Comparison of ENCODE assay signal across 10 mouse cellular contexts in genomic region chr8:124926351-124926771, GRCm38 (mm10). TPM values are rescaled to one million over a fixed set of nuclear protein-coding genes. Genes with fewer than 3 reads are reported as not detected.
A peak's percentile ranks its signal among the peaks of the same experiment; 100 is the strongest.
DNase-seq lines count a peak whose midpoint lies in the region; ATAC-seq and TF ChIP-seq lines count a peak whose summit lies in the region.
"Had no signal": no experiment of that assay in that cellular context is flagged by ENCODE, and none has a peak within 500 bp of the region (broad histone marks: within the 10 kb centered on the region; RNA-seq: fewer than 3 reads in every experiment).

No protein-coding gene starts in this region.

- ATAC-seq in liver, embryonic 13.5 days (ENCODE audit: low read depth), result no peak
- no peak for ATAC-seq in liver, embryonic 12.5 days
- no peak for ATAC-seq in erythroblast, adult 5-6 weeks (replicated peaks; ENCODE audit: low FRiP score, poor library complexity, severe bottlenecking)

- H3K9ac ChIP-seq in liver, embryonic 13.5 days, result no peak overlapping the region
- no peak overlapping the region for H3K9ac ChIP-seq in liver, embryonic 12.5 days
- H3K9ac ChIP-seq: liver, embryonic 14.5 days had no signal

- no peak for TF ChIP-seq POLR2A in myocyte (IDR thresholded peaks at IDR 0.05; ENCODE audit: insufficient read length, low read depth)

- WGBS in liver, embryonic 13.5 days (ENCODE audit: insufficient replicate concordance), result 55% methylated on average over 10 of the region's 10 CpGs
- WGBS in liver, embryonic 12.5 days (ENCODE audit: insufficient replicate concordance), result 61% methylated on average over 10 of the region's 10 CpGs

- H3K4me2 ChIP-seq in liver, embryonic 13.5 days, result no peak overlapping the region
- no peak overlapping the region for H3K4me2 ChIP-seq in liver, embryonic 12.5 days
- H3K4me2 ChIP-seq in myocyte (ENCODE audit: low read depth), result peak overlapping the region; percentile 59

- peaks cover 67% of the 10 kb centered on the region for H3K79me2 ChIP-seq in myocyte (ENCODE audit: control insufficient read depth, insufficient read depth)

- 0 out of 2 replicates have a peak, but pooled peaks cover 2% of the 10 kb centered on the region for H3K36me3 ChIP-seq in liver, embryonic 13.5 days
- H3K36me3 ChIP-seq in liver, embryonic 12.5 days, result no peaks in the 10 kb centered on the region; the same call in 1 of the 2 replicates
- no peaks in the 10 kb centered on the region for H3K36me3 ChIP-seq in myocyte (ENCODE audit: control insufficient read depth, insufficient read depth)

- no peaks in the 10 kb centered on the region for H3K9me3 ChIP-seq in liver, embryonic 13.5 days (replicated peaks)
- no peaks in the 10 kb centered on the region for H3K9me3 ChIP-seq in liver, embryonic 12.5 days (replicated peaks)

- no peak overlapping the region for H3K4me3 ChIP-seq in liver, embryonic 13.5 days (replicated peaks)
- H3K4me3 ChIP-seq in liver, embryonic 12.5 days, result no peak overlapping the region
- H3K4me3 ChIP-seq in myocyte, result no peak overlapping the region
- H3K4me3 ChIP-seq: erythroblast, embryonic 14.5 days had no signal

- H3ac ChIP-seq in myocyte (ENCODE audit: control insufficient read depth, insufficient read length), result no peak overlapping the region

- H3K4me1 ChIP-seq in liver, embryonic 13.5 days (replicated peaks), result peaks cover 60% of the 10 kb centered on the region
- peaks cover 64% of the 10 kb centered on the region for H3K4me1 ChIP-seq in liver, embryonic 12.5 days

- DNase-seq in liver, embryonic 13.5 days, result no peak
- peak; percentile 85 for DNase-seq in fat pad, adult 2 months (ENCODE audit: extremely low read depth, low read depth, low spot score)
- DNase-seq in heart, postnatal 4 days, result peak; percentile 86
- no peak for DNase-seq in cerebellum, postnatal 4 days (ENCODE audit: low spot score in 2 of 2)
- no peak for DNase-seq in cerebellum, adult 9-11 months

- H3K27me3 ChIP-seq in liver, embryonic 13.5 days, result no peaks in the 10 kb centered on the region
- 0 out of 2 replicates have a peak, but pooled peaks cover 3% of the 10 kb centered on the region for H3K27me3 ChIP-seq in liver, embryonic 12.5 days (replicated peaks)
- H3K27me3 ChIP-seq in myocyte (ENCODE audit: control insufficient read depth, insufficient read depth, insufficient read length), result no peaks in the 10 kb centered on the region

- H3K27ac ChIP-seq in liver, embryonic 13.5 days, result 0 out of 2 replicates have a peak overlapping the region, but pooled peaks have one; percentile 43
- no peak overlapping the region for H3K27ac ChIP-seq in liver, embryonic 12.5 days
- H3K27ac ChIP-seq: liver, embryonic 14.5 days had no signal

TF ChIP-seq in myocyte, 11 proteins besides CTCF, POLR2A, EP300 and RAD21:
- TF ChIP-seq MAX (IDR thresholded peaks at IDR 0.05; ENCODE audit: low read depth), result peak; percentile 62
- peak in 2 of 3 experiments; percentile 23 to 41 for TF ChIP-seq MYOD1 (IDR thresholded peaks at IDR 0.05; ENCODE audit: control insufficient read depth in 1 of 3, insufficient read length in 2 of 3, low read depth in 2 of 3)
- no peak for TF ChIP-seq POLR2AphosphoS2 (IDR thresholded peaks at IDR 0.05; ENCODE audit: insufficient read length, low read depth)
- peak in 1 of 3 experiments; percentile 22 for TF ChIP-seq MYOG (IDR thresholded peaks at IDR 0.05; ENCODE audit: control insufficient read depth in 1 of 3, insufficient read depth in 1 of 3, insufficient read length in 2 of 3, low read depth in 2 of 3)
- TF ChIP-seq SRF (IDR thresholded peaks at IDR 0.05; ENCODE audit: control insufficient read depth, insufficient read length, low read depth), result no peak
- TF ChIP-seq USF1 (IDR thresholded peaks at IDR 0.05; ENCODE audit: low read depth), result peak; percentile 43

RNA-seq across cellular contexts. Expression of gene Egln1, which starts 22.8 kb away (rescaled TPM):
- polyA plus RNA-seq in liver, embryonic 13.5 days (2015; fragmentation: Nextera tagmentation; extraction: Ambion mirVana), result 2.7 TPM in 2 replicates
- 4.3 TPM in 2 replicates for polyA plus RNA-seq in liver, embryonic 12.5 days (2016; fragmentation: Nextera tagmentation; extraction: Ambion mirVana)
- 100 to 1,000 TPM; 112 to 115 TPM for total RNA-seq in heart, postnatal 4 days (2021)
- 35.8 TPM for polyA plus RNA-seq in myocyte (2012; fragmentation: generic; extraction: Trizol)
- total RNA-seq in erythroblast, adult 5-6 weeks (2015; ENCODE audit: low replicate concordance), result 2.9 and 4.8 TPM in 2 replicates
- total RNA-seq in erythroblast, adult 5-6 weeks (2017; ENCODE audit: low replicate concordance), result 2.4 and 5.6 TPM in 2 replicates

RNA-seq across cellular contexts. Expression of gene Sprtn, which starts 28.7 kb away (rescaled TPM):
- polyA plus RNA-seq in liver, embryonic 13.5 days (2015; fragmentation: Nextera tagmentation; extraction: Ambion mirVana), result 6.1 and 7.5 TPM in 2 replicates
- 11.1 and 12.4 TPM in 2 replicates for polyA plus RNA-seq in liver, embryonic 12.5 days (2016; fragmentation: Nextera tagmentation; extraction: Ambion mirVana)
- 10 to 100 TPM; 19.4 to 21.3 TPM for total RNA-seq in heart, postnatal 4 days (2021)
- polyA plus RNA-seq in myocyte (2012; fragmentation: generic; extraction: Trizol), result 13.3 TPM
- 2.9 and 10.2 TPM in 2 replicates for total RNA-seq in erythroblast, adult 5-6 weeks (2015; ENCODE audit: low replicate concordance)
- total RNA-seq in erythroblast, adult 5-6 weeks (2017; ENCODE audit: low replicate concordance), result 8.5 TPM in 2 replicates

RNA-seq across cellular contexts. Expression of gene Exoc8, which starts 28.9 kb away (rescaled TPM):
- 4.2 and 4.5 TPM in 2 replicates for polyA plus RNA-seq in liver, embryonic 13.5 days (2015; fragmentation: Nextera tagmentation; extraction: Ambion mirVana)
- polyA plus RNA-seq in liver, embryonic 12.5 days (2016; fragmentation: Nextera tagmentation; extraction: Ambion mirVana), result 9.4 and 10.5 TPM in 2 replicates
- total RNA-seq in heart, postnatal 4 days (2021), result 10 to 100 TPM; 15.6 to 16.9 TPM
- polyA plus RNA-seq in myocyte (2012; fragmentation: generic; extraction: Trizol), result 8.8 TPM
- total RNA-seq in erythroblast, adult 5-6 weeks (2015; ENCODE audit: low replicate concordance), result 3.3 and 4.4 TPM in 2 replicates
- total RNA-seq in erythroblast, adult 5-6 weeks (2017; ENCODE audit: low replicate concordance), result 3.9 and 7.7 TPM in 2 replicates

Comparison
In these comparisons a context has a peak if more than half of its experiments do, and no peak if none do; other contexts are left out.
1. DNase-seq: peak in fat pad, adult 2 months (single experiment) and heart, postnatal 4 days (single experiment); none in liver, embryonic 13.5 days (single experiment), cerebellum, postnatal 4 days (0 of 2) and cerebellum, adult 9-11 months (single experiment).